Mouse (Mus musculus) frontal cortex, postnatal 25 days (tissue): ENCODE measurements around the gene Pagr1a.

ENCODE experiments used
- DNase-seq, 2 experiments: peaks; one replicate each; pipeline ENCODE4 v3.0.0; 2022; ENCODE audit warnings: low spot score in 2 of 2

The Pagr1a gene

DNA sequence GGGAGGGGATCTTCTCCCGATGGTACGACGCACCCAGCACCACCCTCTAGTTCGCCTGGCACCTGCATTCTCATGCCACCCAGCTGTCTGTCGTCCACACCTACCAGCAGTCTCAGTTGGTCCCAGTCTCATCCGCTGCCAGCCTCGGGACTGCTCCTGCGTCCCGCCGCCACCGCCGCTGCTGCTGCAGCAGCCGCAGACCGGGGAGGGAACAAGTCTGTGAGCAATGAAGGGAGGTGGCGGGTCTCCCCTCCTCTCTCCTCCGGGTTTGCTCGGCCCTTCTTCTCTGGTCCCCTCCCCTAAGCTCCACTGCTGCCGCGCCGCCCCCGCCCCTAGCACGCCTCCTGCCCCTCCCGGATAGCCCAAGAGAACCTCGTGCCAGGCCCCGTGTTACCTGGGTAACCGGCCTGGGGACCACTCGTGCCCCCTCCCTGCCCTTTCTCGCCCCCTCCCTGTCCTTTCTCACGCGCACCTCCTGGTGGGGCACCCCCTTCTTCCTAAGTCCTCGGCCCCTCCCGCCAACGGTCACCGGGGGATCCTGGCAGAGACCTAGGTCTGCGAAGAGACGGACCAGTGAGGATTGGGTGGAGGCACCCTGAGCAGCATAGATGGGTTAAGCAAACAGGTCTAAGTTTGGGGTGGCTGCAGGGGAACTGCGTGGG, 3.9 kb upstream of the Pagr1a start, which contains the start of the genes Gm42742 and Prrt2:
Gene Gm42742 (minus strand): TSS at position 197 of the 662 bp plus-strand sequence.
Gene Prrt2 (minus strand): TSS at position 311 of the 662 bp plus-strand sequence.
- DNase-seq = no peak

DNA sequence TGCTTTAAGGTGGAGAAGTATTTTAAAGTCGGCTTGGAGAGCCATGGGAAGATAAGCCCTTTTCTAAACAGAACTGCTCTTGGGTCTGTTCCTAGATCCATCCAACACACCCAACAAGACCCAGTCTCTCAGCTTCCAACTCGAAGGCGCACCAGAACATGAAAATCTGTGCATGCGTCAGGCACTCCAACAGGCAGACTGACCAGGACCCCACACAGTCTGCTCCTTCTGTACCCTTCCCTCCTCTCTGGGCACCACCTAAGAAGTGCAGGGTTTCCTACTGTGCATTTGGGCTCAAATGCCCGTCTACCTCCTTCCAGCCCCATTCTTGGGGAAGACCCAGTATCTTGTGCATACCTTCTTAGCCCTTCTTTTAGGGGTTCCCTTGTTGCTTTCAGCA, 3.3 kb upstream of the Pagr1a start:
- DNase-seq = no peak

DNA sequence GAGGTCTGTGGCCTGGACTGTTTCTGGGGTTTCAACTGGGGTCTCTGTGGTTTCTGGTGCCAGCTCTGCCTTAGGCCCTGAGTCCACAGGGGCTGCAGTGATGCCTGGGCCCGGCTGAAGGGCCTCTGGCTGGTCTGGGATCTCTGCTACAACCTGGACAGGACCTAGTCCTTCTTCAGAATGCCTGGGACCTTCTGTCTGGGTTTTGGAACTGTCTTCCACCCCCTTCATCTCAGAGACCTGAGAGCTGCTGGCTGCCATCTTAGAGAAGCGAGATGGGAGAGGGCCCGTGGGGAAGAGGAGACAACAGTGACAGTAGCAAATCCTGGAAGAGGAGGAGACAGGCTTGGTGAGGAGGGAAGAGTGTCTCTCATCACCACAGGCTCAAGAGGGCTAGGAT, 2.9 kb upstream of the Pagr1a start:
- no peak for DNase-seq

DNA sequence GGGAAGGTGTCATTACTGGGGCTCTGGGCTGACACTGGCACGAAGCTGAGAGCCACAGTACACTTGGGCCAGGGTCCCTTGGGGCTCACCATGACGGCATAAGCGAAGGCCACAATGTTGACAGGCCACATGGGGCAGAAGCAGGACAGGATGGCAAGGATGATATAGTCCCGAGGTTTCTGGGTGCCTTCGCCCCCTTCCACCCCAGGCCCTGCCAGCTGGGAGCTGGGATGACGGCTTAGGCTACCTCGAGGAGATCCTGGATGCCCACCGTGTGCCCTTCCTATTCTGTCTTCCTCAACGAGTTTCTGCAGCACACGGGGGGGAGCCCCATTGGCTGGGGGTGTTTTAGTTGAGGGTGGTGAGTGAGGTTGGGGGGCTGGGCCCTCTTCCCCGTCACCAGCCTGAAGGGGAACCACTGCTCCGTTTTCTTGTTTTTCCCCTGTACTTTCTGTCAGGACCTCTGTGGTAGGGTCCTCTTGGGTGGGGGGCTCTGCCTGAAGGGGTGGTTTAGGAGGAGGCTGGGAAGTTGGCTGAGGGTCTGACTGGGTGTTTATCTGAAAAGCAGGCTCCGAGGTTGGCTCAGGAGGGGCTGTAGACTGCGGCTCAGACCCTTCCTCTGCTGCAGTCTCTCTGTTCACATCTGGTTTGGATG, 2.3 kb upstream of the Pagr1a start:
- no peak for DNase-seq

DNA sequence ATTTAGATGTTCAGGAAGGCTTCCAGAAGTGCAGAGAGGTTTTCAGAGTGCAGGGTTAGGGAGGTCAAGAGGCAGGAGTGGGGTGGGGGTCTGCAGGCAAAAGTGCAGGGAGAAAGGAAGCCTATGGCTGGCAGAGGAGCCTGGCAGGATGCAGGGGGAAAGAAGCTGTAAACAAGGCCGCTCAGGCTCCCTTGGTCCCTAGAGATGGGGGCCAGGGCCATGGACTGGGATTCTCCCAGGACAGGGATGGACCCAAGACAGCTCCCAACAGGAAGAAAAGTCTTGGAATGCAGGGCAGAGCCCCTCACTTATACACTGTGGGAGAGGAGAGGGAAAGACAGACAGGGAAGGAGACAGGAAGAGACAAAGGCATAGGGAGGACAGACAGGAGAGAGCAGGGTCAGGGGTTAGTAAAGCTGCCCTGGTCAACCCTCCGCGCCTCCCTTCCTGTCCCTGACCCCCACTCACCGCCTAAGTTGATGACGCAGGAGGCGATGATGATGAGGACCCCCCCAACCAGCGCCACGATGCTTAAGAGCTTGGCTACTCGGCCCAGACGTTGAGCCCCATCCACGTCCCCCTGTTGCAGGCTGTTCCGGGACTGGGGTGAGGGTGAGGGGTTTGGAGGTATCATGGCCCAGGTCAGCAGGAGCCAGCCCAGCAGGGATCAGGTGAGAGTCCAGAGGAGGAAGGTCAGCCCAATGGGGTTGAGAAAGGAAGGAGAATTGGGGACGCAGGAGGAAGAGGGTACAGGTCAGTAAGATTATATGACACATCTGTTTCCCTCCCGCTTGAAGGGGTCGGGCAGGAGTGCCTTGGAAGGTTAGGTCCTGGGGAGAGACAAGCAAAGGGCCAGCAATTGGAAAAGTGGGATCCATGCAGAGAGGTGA, 1.5 kb upstream of the Pagr1a start:
- no peak for DNase-seq

DNA sequence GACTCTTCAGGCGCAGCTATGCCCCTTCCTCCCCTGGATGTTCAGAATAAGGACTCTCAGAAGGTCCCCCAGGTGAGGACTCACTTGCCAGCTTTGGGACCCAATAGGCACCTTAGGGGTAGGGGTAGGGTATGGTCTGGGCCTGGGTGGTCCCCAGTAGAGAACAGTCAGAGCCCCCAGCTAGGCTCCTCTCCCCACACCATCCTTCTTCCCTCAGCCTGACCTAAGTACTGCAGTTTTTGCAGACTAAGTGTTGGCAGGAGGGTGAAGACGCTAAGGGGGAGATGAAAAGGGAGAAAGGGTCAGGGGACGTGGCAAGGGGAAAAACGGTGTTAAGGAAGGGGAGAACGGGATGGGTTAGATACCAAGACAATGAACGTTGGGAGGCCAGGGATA, 796 bp upstream of the Pagr1a start:
- DNase-seq = no peak

DNA sequence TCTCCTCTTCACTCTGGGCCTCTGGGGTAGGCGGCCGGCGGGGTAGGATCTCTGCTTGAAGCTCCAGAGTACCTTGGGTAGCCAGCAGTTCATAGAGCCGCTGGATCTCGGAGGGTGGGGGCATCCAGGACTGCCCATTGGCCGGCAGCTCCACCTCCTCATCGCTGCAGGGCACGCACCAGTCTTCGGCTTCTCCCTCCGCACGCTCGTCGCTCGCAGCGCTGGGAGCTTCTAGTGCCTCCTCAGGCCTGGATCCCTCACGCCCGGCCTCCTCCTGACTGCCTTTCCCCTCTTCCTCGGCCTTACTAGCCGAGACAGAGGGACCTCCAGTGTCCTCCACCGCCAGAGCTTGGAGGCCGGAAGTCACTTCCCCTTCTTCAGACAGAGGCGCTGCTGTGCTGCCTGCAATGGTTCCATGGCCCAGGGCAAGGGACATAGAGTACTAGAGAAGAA, 640 bp downstream of the Pagr1a start:
- DNase-seq = no peak

DNA sequence TGATC, 869 bp downstream of the Pagr1a start, which contains the start of gene Pagr1b:
Gene Pagr1b (minus strand): TSS at position 4 of the 5 bp plus-strand sequence.
- DNase-seq = no peak

DNA sequence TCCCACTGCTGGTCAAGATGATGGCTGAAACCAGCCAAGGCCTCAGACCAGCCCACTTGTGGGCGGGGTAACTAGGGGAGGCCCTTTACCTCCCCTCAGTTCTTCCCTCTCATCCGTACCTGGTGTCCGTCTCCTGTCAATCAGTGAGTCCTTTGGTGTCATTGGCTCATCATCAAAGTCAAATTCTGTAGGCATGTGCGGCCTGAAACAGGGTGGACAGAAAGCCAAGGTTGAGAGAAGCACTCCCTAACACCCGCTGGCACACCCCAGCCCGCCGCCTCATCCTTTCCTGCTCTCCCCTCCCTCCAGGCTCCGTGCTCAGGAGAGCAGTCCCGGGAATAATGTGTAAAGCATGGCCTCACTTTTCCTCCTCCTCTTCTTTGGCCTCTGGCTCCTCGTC, 1.1 kb downstream of the Pagr1a start:
- DNase-seq = no peak

DNA sequence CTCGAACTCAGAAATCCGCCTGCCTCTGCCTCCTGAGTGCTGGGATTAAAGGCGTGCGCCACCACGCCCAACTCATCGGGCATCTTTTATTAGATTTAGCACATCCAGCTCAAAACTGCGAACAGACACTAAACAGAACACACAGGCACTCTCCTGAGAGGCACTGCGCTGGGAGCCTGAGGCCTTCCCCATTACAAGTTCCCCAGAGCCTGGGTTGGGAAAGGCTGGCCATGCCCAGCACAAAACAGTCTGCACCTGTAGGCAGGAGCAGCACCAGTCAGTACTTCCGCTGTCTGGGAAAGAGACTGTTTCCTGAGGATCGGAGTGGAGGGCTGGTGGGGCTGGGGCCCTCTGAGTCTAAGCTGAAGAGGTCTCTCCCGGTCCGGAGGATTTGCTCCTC, 2.2 kb downstream of the Pagr1a start:
- no peak for DNase-seq

DNA sequence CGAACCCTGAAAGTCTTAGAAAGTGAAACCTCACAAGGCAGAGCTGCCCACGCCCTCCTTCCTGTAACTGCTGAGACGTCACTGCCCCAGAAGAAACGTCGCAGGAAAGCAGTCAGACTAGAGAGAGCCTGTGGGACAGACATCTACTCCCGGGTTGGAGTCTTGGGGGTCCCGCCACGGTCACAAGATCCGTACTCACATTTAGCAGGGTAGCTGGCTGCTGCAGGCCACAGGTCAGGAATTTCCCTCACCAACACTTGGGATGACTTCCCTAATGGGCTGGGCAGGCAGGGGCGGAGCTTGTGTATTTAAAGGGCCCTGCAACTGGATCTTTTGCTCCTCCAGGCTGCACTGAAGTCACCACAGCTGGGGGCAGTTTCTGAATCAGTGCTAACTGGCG, 2.8 kb downstream of the Pagr1a start, which contains the start of gene Mvp:
Gene Mvp (minus strand): TSS at position 302 of the 400 bp plus-strand sequence.
- no peak for DNase-seq

DNA sequence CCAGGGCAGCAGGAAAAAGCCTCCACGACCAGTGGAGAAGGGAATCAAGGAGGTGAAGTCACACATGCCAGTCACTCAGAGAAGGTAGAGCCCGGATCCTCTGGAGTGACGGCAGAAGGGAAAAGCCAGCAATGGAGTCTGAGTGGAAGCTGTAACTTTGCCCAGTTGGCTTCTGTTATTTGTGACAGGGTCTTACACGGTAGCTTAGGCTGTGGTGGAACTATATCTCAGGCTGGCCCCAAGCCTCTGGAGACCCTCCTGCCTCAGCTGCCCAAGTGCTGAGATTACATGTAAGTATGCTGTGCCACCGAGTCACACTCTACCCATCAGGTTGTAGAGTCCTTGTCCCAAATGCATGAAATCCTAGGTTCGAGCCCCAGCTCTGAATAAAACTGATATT, 3.8 kb downstream of the Pagr1a start:
- DNase-seq = no peak

DNA sequence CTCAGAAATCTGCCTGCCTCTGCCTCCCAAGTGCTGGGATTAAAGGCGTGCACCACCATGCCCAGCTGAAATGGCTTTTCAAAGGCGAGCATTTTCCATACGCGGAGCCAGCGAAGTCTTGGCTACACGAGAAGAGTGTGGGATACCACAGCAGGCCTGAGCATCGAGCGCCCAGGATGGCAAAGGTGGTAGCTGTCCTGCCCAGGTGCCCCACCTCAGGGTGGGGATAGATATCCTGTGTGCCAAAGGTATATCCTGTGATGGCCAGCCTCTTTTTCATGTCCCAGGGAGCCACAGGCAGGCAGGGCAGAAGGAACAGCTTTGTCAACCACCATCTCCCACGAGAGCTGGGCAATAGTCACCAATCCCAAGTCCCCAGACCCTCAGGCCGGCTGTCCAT, 4.3 kb downstream of the Pagr1a start:
- no peak for DNase-seq

DNA sequence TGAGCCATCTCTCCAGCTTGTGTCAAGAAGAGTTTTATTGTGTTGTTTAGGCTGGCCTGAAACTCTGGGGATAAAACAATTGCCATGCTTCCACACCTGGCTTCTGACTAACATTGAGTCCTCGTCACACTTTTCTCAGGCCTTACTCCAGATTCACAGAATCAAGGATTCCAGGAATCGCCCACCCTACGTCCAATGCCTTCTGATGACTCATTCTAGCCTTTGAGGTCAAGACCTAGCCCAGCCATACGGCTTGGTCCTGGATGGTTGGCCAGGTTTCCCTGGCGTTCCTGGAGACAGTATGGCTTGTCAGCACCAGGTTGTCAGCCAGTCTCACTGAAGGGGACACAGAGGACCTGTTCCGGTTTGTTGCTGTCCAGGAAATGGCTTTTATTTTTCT, 4.8 kb downstream of the Pagr1a start:
- DNase-seq = no peak

DNA sequence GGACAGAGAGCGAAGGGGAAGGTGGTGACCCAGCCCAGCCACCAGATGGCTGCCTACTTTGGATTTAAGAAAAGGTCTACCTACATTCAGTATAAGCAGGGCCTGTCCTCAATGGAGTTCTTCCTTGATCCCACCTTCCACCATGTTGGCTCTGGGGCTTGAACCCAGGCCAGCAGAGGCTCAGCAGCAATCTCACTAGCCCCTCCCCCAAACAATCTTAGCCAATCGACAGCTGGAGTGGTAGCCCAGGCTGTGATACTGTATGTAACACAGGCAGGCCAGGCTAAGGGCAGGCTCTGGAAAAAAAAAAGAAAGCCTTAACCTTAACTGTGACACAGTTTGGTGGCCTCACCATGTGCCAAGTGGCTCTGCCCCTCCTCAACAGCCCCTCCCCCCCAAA, 5.4 kb downstream of the Pagr1a start:
- DNase-seq = no peak

DNA sequence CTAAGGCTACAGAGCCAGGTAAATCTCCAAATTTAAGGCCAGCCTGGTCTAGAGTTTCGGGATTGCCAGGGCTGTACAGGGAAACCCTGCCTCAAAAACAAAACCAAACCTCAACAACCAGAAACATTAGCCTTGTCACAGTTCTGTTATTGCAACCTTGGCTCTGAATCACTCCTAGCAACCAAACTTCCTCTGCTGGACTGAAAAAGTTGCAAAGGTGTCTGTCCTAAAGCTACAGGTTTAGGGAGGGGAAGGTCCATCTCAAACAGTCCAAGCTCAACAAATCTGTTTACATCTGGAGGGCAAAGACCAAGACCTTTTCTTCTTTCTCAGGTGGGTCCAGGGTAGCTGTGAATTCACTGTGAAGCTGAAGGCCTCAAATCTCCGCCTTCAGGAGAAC, 6.1 kb downstream of the Pagr1a start:
- DNase-seq = no peak

DNA sequence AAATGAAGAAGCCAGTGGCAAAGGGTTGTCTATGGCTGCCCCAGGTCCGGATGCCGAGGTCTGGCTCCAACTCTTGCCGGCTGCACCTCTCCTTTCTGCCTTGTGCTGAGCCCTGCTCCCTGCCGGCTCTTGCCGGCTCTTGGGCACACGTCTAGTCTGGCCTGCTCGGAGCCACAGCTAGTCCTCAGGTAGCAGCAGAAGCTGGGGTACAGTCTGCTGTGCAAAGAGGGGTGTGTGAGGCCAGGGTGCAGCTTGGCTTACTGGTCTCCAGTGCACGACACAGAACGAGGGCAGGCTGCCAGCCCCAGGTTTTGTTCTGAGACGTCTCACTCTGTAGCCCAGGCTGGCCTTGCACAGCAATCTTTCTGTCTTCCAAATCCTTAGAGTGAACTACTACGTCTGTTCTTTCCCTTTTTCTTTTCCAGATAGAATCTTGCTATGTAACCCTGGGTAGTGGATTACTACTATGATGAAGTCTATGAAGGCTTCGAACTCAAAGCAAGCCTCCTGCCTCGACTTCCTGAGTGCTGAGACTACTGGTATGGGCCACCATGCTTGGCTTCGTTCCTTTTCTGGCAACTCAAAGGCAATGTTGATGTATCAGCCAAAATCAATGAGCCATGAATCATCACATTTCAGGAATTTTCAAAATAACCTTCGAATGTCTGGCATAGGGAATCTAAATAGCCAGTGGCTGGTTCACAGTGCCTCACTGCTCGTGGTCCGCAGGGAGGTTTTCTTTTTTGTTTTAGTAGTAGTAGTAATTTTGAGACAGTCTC, 7.7 kb downstream of the Pagr1a start:
- DNase-seq = no peak

DNA sequence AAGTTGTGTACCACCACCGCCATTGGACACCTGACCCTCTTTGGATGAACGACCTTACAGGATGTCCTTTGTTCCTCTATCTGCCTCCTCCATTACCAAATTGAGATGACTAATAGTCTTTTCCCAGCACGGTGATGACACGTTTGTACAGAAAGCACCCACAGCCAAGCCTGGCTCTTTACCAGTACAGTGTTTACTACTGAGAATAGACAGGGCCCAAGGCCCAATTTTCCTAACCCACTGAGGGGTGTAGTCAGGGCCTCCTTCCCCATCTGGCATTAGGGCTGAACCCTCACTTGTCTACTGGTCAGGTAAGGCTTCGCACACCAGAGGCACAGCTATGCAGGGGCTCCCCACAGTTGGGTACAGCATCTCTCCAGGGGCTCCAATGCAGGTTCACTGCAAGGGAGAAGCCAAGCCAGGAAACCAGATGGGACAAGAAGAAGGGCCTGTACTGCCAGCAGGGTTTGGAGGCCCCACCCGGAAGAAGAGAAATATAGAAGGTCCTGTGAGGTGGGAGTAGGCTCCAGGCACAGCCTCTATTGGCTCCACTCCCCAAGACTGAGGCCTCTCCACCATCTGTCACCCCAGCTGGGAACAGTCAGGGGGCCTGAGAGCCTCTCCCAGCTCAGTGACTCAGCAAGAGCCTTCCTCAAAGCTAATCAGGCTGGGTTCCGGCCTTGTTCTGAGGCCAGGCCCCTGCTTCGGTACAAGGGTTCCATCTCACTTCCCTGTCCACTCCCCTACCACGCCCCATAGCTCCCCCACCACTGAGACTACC, 8.7 kb downstream of the Pagr1a start:
- DNase-seq = peak in 1 of 2 experiments; percentile 69

DNA sequence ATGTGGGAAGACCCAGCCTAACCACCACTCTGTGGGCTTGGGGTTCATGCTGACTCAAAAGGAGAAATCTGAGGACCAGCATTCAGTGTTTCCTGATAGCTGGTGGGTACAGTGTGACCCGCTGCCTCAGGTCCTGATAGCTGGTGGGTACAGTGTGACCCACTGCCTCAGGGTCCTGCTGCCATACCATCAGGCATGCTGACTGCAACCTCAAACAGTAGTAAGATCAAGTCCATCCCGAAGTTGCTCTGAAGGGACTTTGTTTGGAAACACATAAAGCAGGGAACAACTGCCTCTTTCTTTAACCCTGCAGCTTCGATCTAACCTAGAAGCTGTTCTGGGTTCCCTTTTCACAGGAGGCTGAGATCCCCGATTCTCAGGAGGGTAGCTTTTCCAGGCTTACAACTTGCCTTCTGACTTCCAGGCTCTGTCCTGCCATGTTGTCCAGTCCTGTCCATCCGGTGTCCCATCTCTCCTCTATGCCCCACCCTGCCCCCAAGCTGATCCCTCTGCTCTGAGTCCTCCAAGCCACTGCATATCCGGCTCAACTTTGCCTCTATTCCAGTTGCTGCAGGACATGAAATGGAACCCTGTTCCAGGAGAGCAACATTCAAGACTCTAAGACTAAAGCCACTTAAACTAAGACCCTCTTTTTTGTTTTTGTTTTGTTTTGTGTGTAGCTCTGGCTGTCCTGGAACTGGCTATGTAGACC, 9.7 kb downstream of the Pagr1a start:
- DNase-seq = no peak

DNA sequence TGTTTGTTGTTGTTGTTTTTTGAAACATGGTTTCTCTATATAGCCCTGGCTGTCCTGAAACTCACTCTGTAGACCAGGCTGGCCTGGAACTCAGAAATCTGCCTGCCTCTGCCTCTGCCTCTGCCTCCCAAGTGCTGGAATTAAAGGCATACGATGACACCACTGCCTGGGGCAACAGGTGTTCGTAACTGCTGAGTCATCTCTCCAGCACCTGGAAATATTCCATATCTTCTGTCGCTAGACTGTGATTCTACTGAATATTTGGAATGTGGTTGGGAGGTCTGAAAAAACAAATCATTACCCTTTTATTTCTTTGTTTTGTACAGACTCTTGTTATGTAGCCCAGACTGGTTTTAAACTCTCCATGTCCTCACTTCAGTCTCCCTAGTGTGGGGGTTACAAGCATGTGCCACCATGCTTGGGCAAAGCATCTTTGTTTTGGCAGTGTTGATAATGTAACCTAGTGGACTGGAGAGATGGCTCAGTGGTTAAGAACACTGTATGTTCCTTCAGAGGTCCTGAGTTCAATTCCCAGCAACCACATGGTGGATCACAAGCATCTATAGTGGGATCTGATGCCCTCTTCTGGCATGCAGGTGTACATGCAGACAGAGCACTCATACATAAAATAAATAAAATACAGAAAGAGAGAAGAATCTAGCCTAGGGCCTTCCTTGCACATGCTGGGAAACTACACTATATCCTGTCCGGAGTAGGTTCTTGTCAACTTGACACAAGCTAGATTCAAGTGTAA, 12.9 kb downstream of the Pagr1a start:
- DNase-seq = no peak
